Mouse (Mus musculus): Measurements from ENCODE around the gene Astn1. TPM values are rescaled to one million over a fixed set of nuclear protein-coding genes. Genes with fewer than 3 reads are reported as not detected.

Gene Astn1
- polyA plus RNA-seq, 1 experiment from 2014 or later, result 70.6 TPM

- under 1% methylated on average over 32 of the region's 37 CpGs for WGBS
- Histone ChIP-seq H3K27me3 (ENCODE audit: control insufficient read depth, insufficient read depth, low read length) (no peaks in the 10 kb centered on the region), H3K4me2 (ENCODE audit: low read depth, low read length) (peak overlapping the region; percentile 80), H3K4me1 (ENCODE audit: control insufficient read depth, insufficient read depth, low read length) (peaks cover 30% of the 10 kb centered on the region), H3K27ac (ENCODE audit: low read depth, low read length) (peak overlapping the region; percentile 94), H3K9ac (replicated peaks; ENCODE audit: low read depth, low read length) (peak overlapping the region; percentile 86), H3K9me3 (ENCODE audit: control insufficient read depth, low read length) (no peaks in the 10 kb centered on the region), H3K36me3 (ENCODE audit: control insufficient read depth, insufficient read depth, low read length) (no peaks in the 10 kb centered on the region), H3K4me3 (ENCODE audit: low read depth, low read length) (peak overlapping the region; percentile 79)
- peak; percentile 84 for ATAC-seq (ENCODE audit: low read depth)
Measured at GRCm38 (mm10) chr1:158362292-158363101, 424 bp downstream of the Astn1 start.

DNA sequence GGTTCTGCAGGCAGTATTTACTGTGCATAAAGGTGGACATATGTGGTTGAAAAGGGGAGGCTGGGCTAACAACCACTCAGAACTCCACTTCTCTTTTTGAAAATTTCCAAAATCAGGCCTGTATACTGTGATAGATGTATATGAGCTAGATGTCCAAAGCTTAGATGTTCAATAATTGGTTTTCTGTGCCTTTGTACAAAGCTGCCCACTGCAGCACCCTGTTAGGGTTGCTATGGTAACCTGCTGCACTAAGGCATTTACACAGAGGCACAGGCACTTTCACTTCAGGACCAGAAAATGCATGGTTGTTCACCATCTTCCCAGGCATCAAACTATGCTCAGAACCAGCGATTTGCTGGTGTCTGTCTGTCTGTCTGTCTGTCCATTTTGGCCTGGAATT lies 2.4 kb downstream of the Astn1 start:
- Histone ChIP-seq H3K9ac (replicated peaks; ENCODE audit: low read depth, low read length) (no peak overlapping the region; the same call in 1 of the 2 replicates), H3K4me2 (ENCODE audit: low read depth, low read length) (peak overlapping the region; percentile 80), H3K27me3 (ENCODE audit: control insufficient read depth, insufficient read depth, low read length) (no peaks in the 10 kb centered on the region), H3K4me1 (ENCODE audit: control insufficient read depth, insufficient read depth, low read length) (peaks cover 30% of the 10 kb centered on the region), H3K9me3 (ENCODE audit: control insufficient read depth, low read length) (no peaks in the 10 kb centered on the region), H3K36me3 (ENCODE audit: control insufficient read depth, insufficient read depth, low read length) (no peaks in the 10 kb centered on the region), H3K27ac (ENCODE audit: low read depth, low read length) (no peak overlapping the region), H3K4me3 (ENCODE audit: low read depth, low read length) (peak overlapping the region; percentile 79)
- peak; percentile 55; the same call in 1 of the 2 replicates for ATAC-seq (ENCODE audit: low read depth)
- WGBS, result 30% methylated on average over 1 of the region's 1 CpGs

- ATAC-seq (ENCODE audit: low read depth), result peak; percentile 79; the same call in 1 of the 2 replicates
- Histone ChIP-seq H3K9me3 (ENCODE audit: control insufficient read depth, low read length) (no peaks in the 10 kb centered on the region), H3K4me3 (ENCODE audit: low read depth, low read length) (no peak overlapping the region), H3K27ac (ENCODE audit: low read depth, low read length) (no peak overlapping the region), H3K4me2 (ENCODE audit: low read depth, low read length) (no peak overlapping the region), H3K27me3 (ENCODE audit: control insufficient read depth, insufficient read depth, low read length) (no peaks in the 10 kb centered on the region), H3K9ac (replicated peaks; ENCODE audit: low read depth, low read length) (no peak overlapping the region), H3K4me1 (ENCODE audit: control insufficient read depth, insufficient read depth, low read length) (peaks cover 5% of the 10 kb centered on the region; the same call in 1 of the 2 replicates), H3K36me3 (ENCODE audit: control insufficient read depth, insufficient read depth, low read length) (no peaks in the 10 kb centered on the region)
- WGBS, result 28% methylated on average over 6 of the region's 6 CpGs
Measured at GRCm38 (mm10) chr1:158382277-158382676, 20.2 kb downstream of the Astn1 start.

DNA sequence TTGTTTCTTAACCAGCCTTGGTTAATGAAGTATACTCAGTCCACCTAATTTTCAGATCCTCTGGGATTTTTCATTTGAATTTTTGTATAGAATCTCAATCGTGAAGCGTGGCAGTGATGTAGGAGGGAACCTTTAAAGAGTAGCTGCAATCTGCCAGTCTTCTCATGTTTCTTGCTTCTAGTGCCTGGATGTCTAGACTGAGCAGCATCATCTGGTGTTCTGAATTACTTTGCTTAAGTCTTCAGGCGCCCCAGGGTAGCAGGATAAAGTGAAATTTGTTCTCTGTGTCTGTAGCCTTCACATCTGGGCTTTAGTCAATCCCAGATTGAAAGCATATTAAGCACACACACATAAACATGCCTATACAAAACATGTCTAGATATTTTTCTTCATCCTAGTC lies 21.1 kb downstream of the Astn1 start:
- H3K9ac ChIP-seq (replicated peaks; ENCODE audit: low read depth, low read length), result no peak overlapping the region
- ATAC-seq (ENCODE audit: low read depth), result no peak
- no peaks in the 10 kb centered on the region for H3K27me3 ChIP-seq (ENCODE audit: control insufficient read depth, insufficient read depth, low read length)
- H3K4me1 ChIP-seq (ENCODE audit: control insufficient read depth, insufficient read depth, low read length), result peaks cover 5% of the 10 kb centered on the region; the same call in 1 of the 2 replicates
- no peaks in the 10 kb centered on the region for H3K9me3 ChIP-seq (ENCODE audit: control insufficient read depth, low read length)
- no peak overlapping the region for H3K4me2 ChIP-seq (ENCODE audit: low read depth, low read length)
- no peak overlapping the region for H3K27ac ChIP-seq (ENCODE audit: low read depth, low read length)
- no peaks in the 10 kb centered on the region for H3K36me3 ChIP-seq (ENCODE audit: control insufficient read depth, insufficient read depth, low read length)
- no peak overlapping the region for H3K4me3 ChIP-seq (ENCODE audit: low read depth, low read length)
- 79% methylated on average over 3 of the region's 3 CpGs for WGBS

- no peaks in the 10 kb centered on the region for H3K9me3 ChIP-seq (ENCODE audit: control insufficient read depth, low read length)
- H3K4me1 ChIP-seq (ENCODE audit: control insufficient read depth, insufficient read depth, low read length), result peaks cover 5% of the 10 kb centered on the region; the same call in 1 of the 2 replicates
- no peak for ATAC-seq (ENCODE audit: low read depth)
- H3K4me2 ChIP-seq (ENCODE audit: low read depth, low read length), result no peak overlapping the region
- no peak overlapping the region for H3K9ac ChIP-seq (replicated peaks; ENCODE audit: low read depth, low read length)
- H3K27me3 ChIP-seq (ENCODE audit: control insufficient read depth, insufficient read depth, low read length), result no peaks in the 10 kb centered on the region
- no peak overlapping the region for H3K27ac ChIP-seq (ENCODE audit: low read depth, low read length)
- no peaks in the 10 kb centered on the region for H3K36me3 ChIP-seq (ENCODE audit: control insufficient read depth, insufficient read depth, low read length)
- H3K4me3 ChIP-seq (ENCODE audit: low read depth, low read length), result no peak overlapping the region
- WGBS, result 100% methylated on average over 2 of the region's 2 CpGs
Measured at GRCm38 (mm10) chr1:158385311-158385710, 23.2 kb downstream of the Astn1 start.

GRCm38 (mm10) chr1:158386781-158387180 lies 24.7 kb downstream of the Astn1 start:
- Histone ChIP-seq H3K4me1 (ENCODE audit: control insufficient read depth, insufficient read depth, low read length) (peaks cover 5% of the 10 kb centered on the region; the same call in 1 of the 2 replicates), H3K9ac (replicated peaks; ENCODE audit: low read depth, low read length) (no peak overlapping the region), H3K4me2 (ENCODE audit: low read depth, low read length) (no peak overlapping the region), H3K9me3 (ENCODE audit: control insufficient read depth, low read length) (no peaks in the 10 kb centered on the region), H3K4me3 (ENCODE audit: low read depth, low read length) (no peak overlapping the region), H3K27me3 (ENCODE audit: control insufficient read depth, insufficient read depth, low read length) (no peaks in the 10 kb centered on the region), H3K36me3 (ENCODE audit: control insufficient read depth, insufficient read depth, low read length) (no peaks in the 10 kb centered on the region), H3K27ac (ENCODE audit: low read depth, low read length) (no peak overlapping the region)
- ATAC-seq (ENCODE audit: low read depth), result peak; percentile 44; the same call in 1 of the 2 replicates
- WGBS, result 10% methylated on average over 3 of the region's 3 CpGs

DNA sequence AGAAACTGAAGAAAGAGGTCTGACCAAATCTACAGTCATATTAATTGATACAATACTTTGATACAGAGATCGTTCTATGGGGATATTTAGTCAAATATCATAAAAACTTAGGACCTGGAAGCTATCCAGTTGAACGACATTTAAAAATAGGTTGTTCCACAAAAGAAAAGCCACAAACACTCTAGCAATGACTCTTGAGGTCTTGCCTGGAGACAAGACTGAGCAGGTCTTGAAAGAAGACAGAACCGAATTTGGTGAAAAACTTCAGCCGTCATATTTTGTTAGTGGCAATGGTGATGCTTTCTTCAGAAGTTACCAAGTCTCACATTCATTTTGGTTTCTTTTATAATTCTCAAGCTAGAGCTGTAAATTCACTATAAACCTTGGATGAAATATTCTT lies 26.9 kb downstream of the Astn1 start:
- Histone ChIP-seq H3K9ac (replicated peaks; ENCODE audit: low read depth, low read length) (no peak overlapping the region), H3K4me1 (ENCODE audit: control insufficient read depth, insufficient read depth, low read length) (no peaks in the 10 kb centered on the region), H3K4me2 (ENCODE audit: low read depth, low read length) (no peak overlapping the region), H3K27ac (ENCODE audit: low read depth, low read length) (no peak overlapping the region), H3K4me3 (ENCODE audit: low read depth, low read length) (no peak overlapping the region), H3K9me3 (ENCODE audit: control insufficient read depth, low read length) (no peaks in the 10 kb centered on the region), H3K36me3 (ENCODE audit: control insufficient read depth, insufficient read depth, low read length) (no peaks in the 10 kb centered on the region), H3K27me3 (ENCODE audit: control insufficient read depth, insufficient read depth, low read length) (no peaks in the 10 kb centered on the region)
- 96% methylated on average over 4 of the region's 4 CpGs for WGBS
- ATAC-seq (ENCODE audit: low read depth), result no peak

DNA sequence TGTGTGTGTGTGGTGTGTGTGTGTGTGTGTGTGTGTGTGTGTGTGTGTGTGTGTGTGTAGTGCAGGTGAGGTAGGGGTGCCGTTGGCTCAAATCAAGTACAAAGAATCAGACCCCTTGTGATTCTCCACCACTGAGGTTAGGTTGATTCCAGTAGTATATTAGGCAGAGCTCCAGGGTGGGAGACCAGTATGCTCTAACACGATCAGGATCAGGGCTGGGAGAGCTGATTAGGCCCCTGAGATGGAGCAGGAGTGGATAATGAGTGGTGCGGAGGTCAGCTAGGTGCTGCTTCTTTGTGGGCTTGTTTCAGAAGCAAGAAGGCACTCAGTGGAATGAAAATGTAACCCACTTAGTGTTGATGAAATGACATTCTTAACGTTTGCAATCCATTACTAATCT lies 28.6 kb downstream of the Astn1 start:
- WGBS, result 74% methylated on average over 4 of the region's 4 CpGs

GRCm38 (mm10) chr1:158397058-158397457 lies 35.0 kb downstream of the Astn1 start:
- WGBS, result 95% methylated on average over 2 of the region's 2 CpGs
- H3K27me3 ChIP-seq (ENCODE audit: control insufficient read depth, insufficient read depth, low read length), result no peaks in the 10 kb centered on the region
- H3K9ac ChIP-seq (replicated peaks; ENCODE audit: low read depth, low read length), result no peak overlapping the region
- H3K4me1 ChIP-seq (ENCODE audit: control insufficient read depth, insufficient read depth, low read length), result no peaks in the 10 kb centered on the region; the same call in 1 of the 2 replicates
- no peak for ATAC-seq (ENCODE audit: low read depth)
- H3K4me2 ChIP-seq (ENCODE audit: low read depth, low read length), result no peak overlapping the region
- H3K36me3 ChIP-seq (ENCODE audit: control insufficient read depth, insufficient read depth, low read length), result no peaks in the 10 kb centered on the region
- no peak overlapping the region for H3K4me3 ChIP-seq (ENCODE audit: low read depth, low read length)
- no peak overlapping the region for H3K27ac ChIP-seq (ENCODE audit: low read depth, low read length)
- H3K9me3 ChIP-seq (ENCODE audit: control insufficient read depth, low read length), result no peaks in the 10 kb centered on the region

More for the DNA sequence above, 28.6 kb downstream of the Astn1 start:
- H3K9me3 ChIP-seq (ENCODE audit: control insufficient read depth, low read length), result no peaks in the 10 kb centered on the region
- no peak overlapping the region for H3K9ac ChIP-seq (replicated peaks; ENCODE audit: low read depth, low read length)
- ATAC-seq (ENCODE audit: low read depth), result no peak
- no peaks in the 10 kb centered on the region for H3K4me1 ChIP-seq (ENCODE audit: control insufficient read depth, insufficient read depth, low read length)
- no peaks in the 10 kb centered on the region for H3K36me3 ChIP-seq (ENCODE audit: control insufficient read depth, insufficient read depth, low read length)
- H3K27me3 ChIP-seq (ENCODE audit: control insufficient read depth, insufficient read depth, low read length), result no peaks in the 10 kb centered on the region
- H3K4me3 ChIP-seq (ENCODE audit: low read depth, low read length), result no peak overlapping the region
- H3K27ac ChIP-seq (ENCODE audit: low read depth, low read length), result no peak overlapping the region
- no peak overlapping the region for H3K4me2 ChIP-seq (ENCODE audit: low read depth, low read length)

Measured in neural tube, embryonic 14.5 days (tissue).